Mouse (Mus musculus) brain, adult 2 months (tissue): ENCODE data around the gene R3hdml.
"Not testable (repeated sequence)": the region's sequence is repeated elsewhere in the genome, so short reads cannot be mapped to it uniquely, and the experiment has no call there.

Source experiments
- DNase-seq: peaks from one replicate; pipeline ENCODE4 v3.0.0; 2011; ENCODE audit warnings: low read depth, low spot score

Gene R3hdml

GRCm38 (mm10) chr2:163492018-163492417 is at the start of gene R3hdml:
Gene R3hdml, plus strand, starts transcription at chr2:163492318.
- no peak for DNase-seq

- DNase-seq: peak; percentile 89
These were observed 48.6 kb upstream of the R3hdml start for GRCm38 (mm10) chr2:163443543-163443942.

- DNase-seq: peak; percentile 63
These were observed 48.1 kb upstream of the R3hdml start for GRCm38 (mm10) chr2:163444017-163444416.

- no peak for DNase-seq
These were observed 44.7 kb upstream of the R3hdml start for GRCm38 (mm10) chr2:163447375-163447774.

DNA sequence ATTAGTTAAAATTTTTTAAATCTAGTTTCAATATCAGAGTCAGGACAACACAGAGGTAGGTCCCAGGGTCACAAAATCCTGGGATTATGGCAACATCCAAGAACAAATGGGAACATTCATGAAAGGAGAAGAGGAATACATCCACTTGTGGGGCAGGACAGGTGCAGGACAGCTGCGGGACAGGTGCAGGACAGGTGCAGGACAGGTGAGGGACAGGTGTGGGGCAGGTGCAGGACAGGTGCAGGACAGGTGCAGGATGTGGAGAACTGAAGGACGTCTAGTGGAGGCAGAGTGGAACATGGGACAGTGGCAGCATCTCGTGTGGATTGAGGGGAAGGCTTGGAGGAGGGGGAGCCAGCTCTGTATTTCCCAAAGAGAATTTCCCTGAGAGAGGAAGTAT is 42.8 kb upstream of the R3hdml start:
- DNase-seq: no peak

DNA sequence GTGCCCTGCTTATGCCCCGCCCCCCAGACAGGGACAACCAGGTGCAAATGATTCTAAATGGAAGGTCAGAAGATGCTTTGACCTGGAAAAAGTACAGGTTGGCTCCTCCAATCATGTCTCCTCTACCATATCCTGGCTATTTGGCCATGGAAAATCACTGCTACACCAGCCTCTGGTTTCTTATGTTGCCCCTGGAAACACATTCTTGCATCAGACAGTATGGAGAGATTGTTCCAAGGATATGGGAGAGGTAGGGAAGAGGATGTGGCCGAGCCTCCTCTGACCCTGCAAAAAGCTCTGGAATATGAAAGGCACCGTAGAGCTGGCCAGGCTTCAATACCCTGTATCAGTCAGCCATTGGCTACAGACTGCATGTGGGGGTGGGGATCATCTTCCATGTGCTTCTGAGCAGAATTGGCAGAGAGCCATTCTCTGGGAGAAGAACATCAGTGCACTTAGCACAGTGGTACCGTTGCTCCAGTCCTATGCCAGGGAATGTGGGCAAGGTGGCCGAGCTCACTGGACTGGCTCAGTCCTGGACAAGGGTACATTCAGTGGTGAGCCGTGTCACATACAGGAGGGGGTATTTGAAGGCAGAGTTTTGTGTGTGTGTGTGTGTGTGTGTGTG is 41.3 kb upstream of the R3hdml start:
- DNase-seq: peak; percentile 89

DNA sequence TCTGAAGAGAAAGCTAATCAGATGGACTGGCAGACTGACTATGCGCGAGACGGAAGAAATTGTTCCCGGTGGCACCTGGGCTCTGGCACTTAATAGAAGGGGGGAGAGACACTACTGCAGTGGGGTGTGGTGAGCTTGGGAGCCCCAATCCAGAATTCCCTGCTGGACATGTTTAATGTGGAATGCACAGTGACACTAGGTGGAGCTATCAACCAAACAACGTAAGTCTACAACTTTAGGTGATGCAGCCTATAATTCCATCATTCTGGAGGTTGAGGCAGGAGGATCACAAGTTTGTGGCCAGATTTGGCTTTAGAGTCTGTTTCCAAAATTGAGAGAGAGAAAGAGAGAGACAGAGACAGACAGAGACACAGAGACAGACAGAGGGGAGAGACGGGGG is 39.4 kb upstream of the R3hdml start:
- DNase-seq: peak; percentile 56

DNA sequence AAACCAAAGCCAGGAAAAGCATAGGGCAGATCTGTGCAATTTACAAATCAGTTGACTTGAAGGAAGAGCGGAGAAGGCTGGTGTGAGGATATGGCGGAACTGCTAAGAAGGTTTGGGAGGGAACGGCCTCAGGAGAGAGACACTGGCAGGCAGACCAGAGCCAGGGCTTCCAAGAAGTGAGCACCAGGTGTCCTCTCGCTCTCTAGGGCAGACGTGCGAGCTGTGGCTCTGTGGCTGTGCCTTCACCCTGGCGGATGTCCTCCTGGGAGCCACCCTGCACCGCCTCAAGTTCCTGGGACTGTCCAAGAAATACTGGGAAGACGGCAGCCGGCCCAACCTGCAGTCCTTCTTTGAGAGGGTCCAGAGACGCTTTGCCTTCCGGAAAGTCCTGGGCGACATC is 38.7 kb upstream of the R3hdml start:
- no peak for DNase-seq

DNA sequence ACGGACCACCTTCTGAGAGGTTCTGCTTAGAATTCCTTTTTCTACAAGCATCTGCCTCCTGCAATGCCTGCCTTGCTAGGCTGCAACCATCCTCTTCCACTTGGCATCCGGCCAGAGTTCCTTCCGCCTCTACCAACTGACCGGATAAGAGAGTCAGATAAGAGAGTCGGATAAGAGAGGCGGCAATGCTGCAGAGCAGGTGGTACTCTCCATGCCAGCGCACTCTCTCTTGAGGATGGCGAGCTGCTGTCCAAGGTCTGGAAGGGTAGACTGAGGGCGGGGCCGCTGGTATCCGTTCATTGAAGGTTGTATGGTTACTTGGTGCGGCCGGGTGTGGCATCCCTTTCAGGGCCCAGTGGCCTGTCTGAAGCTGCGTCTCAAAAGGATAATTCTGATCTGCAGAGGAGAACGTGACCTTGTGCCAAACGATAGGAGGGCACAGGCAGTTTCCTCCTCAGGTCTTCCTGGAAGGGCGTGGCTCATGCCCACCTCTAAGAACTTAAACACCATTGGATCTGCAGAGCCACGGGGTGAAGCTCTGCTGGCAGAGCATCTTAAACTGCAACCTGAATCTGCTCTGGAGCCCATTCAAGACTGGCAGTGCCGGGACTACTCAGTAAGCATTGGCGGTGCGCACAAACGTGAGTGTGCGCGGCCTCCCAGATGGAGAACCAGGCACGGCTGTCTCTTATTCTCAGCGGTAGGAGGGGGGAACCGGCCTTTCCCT is 33.4 kb upstream of the R3hdml start:
- DNase-seq: peak; percentile 83

DNA sequence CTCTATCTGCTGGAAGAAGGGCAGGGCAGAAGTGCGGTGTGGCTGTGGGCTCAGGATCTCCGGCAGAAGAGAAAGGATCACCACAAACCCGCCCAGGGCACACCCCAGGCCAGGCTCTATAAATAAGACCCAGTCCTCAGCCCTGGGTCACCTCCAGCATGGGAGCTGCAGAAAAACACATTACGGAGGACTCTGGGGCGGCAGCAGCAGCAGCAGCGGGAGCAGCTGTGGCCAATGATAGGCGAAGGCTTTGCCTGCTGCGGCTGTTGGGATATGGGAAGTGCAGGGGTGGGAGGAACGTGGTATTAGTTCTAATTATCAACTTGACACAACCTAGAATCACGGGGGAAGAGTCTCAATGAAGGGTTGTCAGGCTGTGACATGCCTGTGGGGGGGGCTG is 32.7 kb upstream of the R3hdml start:
- peak; percentile 75 for DNase-seq

GRCm38 (mm10) chr2:163460622-163461021 is 31.5 kb upstream of the R3hdml start:
- DNase-seq: no peak

GRCm38 (mm10) chr2:163461307-163461706 is 30.8 kb upstream of the R3hdml start:
- not testable (repeated sequence) for DNase-seq

GRCm38 (mm10) chr2:163462386-163462785 is 29.7 kb upstream of the R3hdml start:
- no peak for DNase-seq

GRCm38 (mm10) chr2:163462801-163463200 is 29.3 kb upstream of the R3hdml start:
- DNase-seq: no peak

GRCm38 (mm10) chr2:163463251-163463769 is 28.8 kb upstream of the R3hdml start:
- DNase-seq: no peak

DNA sequence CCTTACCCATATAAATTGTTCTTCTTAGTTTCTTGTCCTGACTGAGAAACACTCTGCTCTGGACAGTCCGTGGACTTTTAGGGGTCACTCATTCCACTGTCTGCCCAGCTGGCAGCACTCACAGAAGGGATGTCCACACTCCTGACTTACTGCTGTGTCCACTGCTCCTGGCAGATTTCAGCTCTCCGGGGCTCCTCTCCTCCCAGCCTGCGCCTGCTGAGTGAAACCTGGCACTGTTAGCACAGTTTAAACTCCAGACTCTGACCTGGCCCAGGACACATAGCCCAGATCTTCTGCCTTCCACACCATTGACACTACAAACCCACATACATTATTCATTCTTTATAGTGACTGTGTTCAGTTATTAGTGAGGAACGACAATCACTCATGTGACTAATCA is 28.1 kb upstream of the R3hdml start:
- no peak for DNase-seq

- no peak for DNase-seq
These were observed 27.6 kb upstream of the R3hdml start for GRCm38 (mm10) chr2:163464562-163464961.

- DNase-seq: no peak
These were observed 25.3 kb upstream of the R3hdml start for GRCm38 (mm10) chr2:163466771-163467170.

DNA sequence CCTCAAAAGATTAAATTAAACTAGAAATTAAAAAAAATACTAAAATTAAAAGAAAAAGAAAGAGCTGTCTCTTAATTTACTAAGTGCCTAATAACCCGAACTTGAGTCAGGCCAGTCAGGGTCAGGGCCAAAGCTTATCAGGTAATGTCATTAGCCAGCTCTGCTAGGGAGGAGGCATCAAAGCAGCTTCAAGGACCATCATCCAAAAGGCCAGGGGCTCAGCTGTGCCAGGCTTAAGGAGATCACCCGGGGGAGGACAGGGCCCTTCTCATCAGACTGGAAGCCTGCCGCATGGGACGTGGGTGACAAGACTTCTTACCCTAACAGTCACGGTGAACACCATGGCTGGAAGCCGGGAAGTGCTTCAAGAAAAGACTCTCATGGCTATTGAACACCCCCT is 24.5 kb upstream of the R3hdml start:
- DNase-seq: no peak

- no peak for DNase-seq
These were observed 23.3 kb upstream of the R3hdml start for GRCm38 (mm10) chr2:163468866-163469265.

DNA sequence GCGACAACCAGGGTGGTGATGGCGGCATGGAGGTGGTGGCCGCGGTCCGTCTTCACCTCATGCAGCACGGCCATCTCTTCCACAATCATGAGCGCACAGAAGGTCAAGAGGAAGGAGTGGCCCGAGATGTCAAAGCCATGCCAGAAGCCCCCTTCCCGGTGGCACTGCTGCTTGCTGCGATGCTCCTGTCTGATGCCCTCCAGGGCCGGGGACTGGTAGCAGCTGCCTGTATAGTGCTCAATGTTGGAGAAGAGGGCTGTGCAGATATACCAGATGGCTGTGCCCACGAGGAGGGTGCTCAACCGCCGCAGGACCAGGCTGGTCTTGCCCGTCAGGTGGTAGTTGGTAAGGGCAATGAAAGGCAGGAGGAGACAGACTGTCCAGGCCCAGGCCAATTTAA is 22.4 kb upstream of the R3hdml start:
- DNase-seq: no peak

DNA sequence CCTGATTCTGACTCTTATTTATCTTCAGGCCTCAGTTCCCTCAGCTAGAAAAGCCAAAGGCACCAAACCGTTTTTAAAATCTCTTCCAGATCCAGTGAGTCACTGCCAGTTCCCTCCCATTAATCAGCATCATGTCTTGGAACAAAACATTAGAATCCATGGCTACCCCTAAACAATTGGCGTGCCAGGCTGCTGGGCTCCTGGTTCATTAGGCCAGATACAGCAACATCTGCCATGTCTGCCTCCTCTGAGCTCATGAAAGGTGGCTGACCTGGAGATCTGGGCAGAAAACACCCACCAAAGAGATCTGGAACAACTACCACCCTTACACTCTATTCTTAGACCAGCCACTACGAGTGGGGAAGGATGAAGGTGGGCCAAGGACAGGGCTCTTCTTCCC is 21.0 kb upstream of the R3hdml start:
- DNase-seq: no peak
